Mouse (Mus musculus) layer of hippocampus, adult 11-12 months (tissue): ENCODE results near the gene Iqcd.

Experiments
- DNase-seq: peaks from one replicate; pipeline ENCODE4 v3.0.0; 2022; ENCODE audit warnings: low spot score

Iqcd gene

GRCm38 (mm10) chr5:120571056-120571740 lies 17.6 kb upstream of the Iqcd start:
- DNase-seq: no peak

DNA sequence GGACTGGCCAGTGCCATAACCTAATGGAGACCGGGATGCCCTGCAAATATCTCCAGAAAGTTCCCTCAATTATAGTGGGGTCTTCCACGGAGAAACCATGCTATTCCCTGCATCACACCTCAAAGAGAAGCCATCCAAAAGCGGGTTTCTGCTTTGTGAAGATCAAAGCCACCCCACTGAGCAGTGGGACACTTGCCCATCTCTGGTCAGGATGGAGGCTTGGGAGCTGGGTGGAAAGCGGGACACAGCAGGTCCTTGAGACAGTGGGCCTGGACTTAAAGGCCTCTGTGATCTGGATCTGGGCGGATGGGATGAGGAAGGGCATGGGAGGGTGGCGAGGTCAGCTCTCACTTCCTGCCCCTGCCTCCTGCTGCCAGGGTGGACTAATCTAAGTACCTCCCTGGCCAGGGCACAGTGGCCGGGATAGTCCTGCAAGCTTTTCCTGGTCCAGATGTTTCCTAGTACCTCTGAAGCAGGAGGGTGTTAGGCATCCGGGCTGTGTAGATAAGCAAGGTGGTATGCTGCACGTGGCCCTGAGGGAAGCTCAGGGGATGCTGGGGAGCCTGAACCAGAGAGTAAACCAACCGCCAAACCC lies 14.2 kb upstream of the Iqcd start:
- DNase-seq: no peak

DNA sequence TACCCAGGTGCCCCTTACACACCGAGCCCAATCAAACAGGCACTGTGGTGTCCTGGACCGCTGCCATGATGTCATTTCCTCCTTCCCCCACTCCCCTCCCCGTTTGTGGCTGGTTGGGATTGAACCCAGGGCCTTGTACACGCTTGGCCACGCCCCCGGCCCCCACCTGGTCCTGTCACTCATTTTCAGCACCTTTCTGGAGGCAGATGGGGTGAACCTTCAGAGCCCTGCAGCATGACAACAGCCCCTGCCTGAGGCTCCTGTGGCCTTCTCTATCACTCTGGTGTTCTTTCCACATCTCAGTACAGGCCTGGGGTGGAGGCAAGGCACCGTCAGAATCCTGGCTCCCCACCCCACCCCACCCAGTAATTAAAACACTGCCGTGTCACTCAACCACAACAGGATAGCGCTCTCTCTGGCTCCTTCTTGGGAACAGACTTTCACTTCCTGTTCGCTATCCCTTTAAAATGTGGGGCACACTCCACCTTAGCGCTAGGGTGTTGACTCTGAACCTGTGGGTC lies 12.0 kb upstream of the Iqcd start:
- no peak for DNase-seq

DNA sequence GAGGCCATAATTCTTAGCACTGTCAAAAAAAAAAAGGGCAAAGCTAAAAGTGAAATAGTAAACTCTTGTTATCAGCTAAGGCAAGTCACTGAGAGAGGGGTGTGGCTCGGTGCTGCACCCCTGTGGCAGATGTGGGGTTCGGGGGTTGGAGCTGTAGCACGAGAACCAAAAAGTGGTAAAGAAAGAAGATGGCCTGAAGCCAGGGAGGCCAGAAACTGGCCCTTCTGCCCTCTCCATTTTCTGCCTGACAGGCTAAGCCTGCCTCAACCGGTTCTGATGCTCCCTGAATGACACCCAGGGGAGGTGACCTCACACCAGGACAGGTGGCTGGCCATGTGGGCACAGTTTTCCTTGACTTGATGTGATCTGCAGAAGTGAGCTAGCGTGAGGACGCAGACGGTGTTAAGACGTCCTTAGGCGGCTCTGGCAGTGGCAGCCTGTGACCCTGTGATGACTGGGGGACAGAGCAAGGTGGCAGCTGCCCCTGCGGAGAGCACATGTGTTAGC lies 10.8 kb upstream of the Iqcd start:
- DNase-seq: no peak

GRCm38 (mm10) chr5:120578504-120579081 lies 10.2 kb upstream of the Iqcd start:
- DNase-seq: no peak

- no peak for DNase-seq
These were observed 9.5 kb upstream of the Iqcd start for GRCm38 (mm10) chr5:120579211-120579897.

GRCm38 (mm10) chr5:120579898-120580626 lies 8.8 kb upstream of the Iqcd start:
- DNase-seq: no peak

DNA sequence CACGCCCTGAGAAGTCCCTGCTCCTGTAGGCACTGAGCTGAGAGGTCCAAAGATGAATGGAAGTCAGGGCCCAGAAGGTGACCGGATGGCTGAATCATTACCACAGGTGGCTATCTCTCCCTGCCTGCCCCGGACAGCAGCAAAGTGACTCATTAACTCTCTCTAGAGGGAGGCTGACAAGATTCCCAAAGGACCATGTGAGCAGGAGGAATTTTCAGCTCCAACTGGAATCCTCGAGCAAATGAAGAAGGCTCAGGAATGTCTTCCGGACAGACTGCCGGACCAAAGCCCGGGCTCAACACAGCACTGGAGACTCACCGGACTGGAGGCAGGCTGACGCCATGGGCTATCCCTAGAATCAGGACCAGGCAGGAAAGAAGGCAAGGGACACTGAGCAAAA lies 6.8 kb upstream of the Iqcd start:
- no peak for DNase-seq

DNA sequence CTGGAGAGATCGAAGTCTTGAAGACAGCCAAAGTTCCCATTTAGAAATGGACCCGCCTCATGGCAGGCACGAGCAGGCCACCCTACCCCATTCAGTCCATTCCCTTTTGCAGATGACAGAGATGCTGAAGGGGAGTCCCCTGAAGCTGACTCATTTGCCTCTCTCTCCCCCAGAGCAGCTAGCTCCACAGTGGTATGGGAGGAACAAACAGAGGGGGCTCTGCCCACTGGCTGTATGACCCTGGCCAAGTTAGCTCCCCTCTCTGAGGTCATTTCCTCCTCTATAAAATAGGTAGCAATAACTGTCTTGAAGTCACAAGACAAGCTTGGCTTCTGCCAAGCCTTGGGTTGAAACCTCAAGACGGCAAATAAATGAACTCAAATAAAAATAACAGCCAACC lies 5.3 kb upstream of the Iqcd start:
- DNase-seq: no peak

DNA sequence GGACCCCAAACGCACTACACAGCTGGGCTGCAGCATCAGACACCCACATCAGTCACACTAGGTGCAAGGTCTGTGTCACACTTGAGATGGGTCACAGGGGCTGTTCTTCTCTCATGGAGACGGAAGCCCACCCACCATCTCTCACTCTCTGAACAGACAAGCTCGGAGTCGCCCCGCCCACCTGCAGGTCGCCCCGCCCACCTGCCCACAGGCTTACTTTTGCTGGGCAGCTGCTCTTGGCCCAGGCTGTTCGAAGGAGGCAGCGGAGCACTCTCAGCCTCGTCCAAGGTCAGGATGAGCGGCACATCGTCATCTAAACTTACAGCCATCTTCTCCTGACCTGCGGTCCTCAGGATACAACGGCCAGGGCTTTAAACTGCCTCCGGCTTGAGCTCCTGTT lies 3.8 kb upstream of the Iqcd start:
- DNase-seq: no peak

- no peak for DNase-seq
These were observed 1.8 kb upstream of the Iqcd start for GRCm38 (mm10) chr5:120586741-120587615.

DNA sequence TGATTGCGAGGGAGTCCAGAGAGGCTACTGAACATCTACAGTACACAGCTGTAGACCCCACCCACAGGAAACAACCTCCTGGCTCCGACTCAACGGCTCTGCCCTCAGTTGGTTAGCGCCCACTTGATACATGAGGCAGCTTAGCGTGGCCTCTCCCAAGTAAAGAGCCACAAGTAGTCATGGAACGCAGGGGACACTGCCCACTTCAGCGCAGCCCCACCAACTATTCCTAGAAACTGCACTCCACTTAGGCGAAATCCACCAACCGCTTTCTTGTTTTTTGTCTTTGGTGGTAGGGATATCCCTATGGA lies 1.2 kb upstream of the Iqcd start:
- DNase-seq: no peak

DNA sequence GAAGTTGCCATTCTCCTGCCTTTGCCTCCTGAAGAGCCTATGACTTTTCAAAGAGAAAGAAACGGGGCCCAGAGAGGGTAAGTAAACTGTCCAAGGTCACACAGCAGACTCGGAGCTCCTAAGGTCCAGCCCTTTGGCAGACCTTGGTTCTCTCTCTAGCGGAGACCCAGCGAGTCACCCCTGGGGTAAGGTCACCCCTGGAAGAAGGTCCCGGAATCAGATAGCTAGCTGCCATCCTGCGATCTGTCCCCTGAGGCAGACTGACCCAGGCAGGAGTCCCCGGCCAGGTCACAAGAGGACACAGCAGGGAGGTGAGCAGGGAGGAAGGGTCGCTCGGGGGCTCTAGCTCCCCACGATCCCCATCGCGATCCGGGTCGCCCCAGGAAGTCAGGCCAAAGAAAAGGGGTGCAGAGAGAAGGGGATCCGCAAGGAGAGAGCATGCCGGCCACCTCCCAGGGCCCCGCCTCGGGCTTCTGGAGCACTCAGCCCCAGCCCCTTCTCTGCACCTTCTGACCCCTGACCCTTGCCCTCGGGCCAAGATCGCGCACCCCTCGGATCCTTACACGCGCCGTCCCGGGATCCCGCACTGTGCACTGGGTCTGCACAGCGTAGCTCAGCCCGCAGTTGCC lies 762 bp upstream of the Iqcd start:
- DNase-seq: no peak

DNA sequence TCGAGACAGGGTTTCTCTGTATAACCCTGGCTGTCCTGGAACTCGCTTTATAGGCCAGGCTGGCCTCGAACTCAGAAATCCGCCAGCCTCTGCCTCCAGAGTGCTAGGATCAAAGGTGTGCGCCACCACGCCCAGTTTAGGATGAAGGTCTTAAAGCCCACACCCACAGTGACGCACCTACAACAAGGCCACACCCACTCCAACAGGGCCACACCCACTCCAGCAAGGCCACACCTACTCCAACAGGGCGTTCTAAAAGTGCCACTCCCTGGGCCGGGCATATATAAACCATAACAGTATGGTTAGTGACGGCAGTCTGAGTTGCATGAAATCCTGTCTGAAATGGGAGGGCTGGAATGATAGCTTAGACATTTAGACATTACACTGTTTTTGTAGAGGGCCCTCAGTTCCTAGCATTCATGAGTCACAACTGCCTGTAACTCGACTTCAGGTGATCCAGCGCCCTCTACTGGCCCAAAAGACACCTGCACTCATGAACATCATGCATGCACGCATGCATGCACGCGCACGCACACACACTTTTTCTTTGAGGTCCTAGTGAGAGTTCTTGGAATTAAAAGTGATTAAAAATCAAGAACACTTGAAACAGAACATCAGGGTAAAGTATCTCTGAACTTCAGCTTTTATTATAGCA lies 1.7 kb downstream of the Iqcd start:
- no peak for DNase-seq

- DNase-seq: no peak
These were observed 3.3 kb downstream of the Iqcd start for GRCm38 (mm10) chr5:120592141-120592540.

- DNase-seq: no peak
These were observed 5.7 kb downstream of the Iqcd start for GRCm38 (mm10) chr5:120594485-120594884.

DNA sequence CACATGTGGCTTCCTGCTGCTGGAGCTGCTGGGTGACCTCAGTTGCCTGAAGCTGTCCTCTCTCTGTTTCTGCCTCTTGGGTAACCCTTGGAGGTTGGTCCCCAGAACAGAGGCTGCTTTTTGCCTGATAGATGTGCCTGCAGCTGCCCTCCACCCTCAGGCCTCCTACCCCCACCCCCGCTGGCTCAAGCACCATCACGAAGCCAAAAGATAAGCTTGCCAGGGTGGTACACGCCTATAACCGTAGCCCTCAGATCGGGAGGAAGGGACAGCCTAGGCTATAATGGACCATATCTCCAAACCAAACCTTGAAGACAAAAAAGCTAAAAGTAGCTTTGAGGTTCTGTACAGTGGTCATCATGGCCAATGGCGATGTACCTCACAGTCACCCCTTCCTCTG lies 10.8 kb downstream of the Iqcd start:
- no peak for DNase-seq

DNA sequence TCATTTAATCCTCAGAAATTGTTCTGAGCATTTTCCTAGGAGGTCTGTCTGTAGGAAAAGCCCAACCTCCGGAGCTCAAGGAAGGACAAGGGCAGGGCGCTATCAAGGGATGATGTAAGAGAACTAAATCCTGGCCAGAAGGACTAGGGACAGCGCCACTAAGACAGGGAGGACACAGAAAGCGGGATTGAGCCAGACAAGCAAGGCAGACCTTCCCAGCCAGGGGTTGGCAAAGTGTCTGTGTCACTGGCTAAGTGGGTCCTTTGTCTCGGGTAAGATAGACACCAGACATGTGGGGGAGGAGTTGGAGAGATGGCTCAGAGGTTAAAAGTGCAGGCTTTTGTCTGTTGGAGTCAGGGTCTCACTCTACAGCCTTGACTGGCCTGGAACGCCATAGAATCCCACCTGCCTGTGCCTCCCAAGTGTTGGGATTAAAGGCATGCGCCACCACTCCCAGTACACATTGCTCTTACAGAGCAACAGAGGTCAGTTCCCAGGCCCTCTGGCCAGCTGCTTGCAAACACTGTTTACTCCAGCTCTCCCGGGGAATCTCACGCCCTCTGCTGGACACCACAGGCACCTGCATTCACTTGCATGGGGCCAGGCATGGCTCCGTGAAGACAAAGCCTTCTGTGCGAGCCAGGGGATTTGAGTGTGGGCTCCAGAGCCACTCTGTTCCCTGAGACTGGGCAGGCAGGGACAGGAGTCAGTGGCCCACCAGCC lies 12.3 kb downstream of the Iqcd start:
- DNase-seq: no peak

DNA sequence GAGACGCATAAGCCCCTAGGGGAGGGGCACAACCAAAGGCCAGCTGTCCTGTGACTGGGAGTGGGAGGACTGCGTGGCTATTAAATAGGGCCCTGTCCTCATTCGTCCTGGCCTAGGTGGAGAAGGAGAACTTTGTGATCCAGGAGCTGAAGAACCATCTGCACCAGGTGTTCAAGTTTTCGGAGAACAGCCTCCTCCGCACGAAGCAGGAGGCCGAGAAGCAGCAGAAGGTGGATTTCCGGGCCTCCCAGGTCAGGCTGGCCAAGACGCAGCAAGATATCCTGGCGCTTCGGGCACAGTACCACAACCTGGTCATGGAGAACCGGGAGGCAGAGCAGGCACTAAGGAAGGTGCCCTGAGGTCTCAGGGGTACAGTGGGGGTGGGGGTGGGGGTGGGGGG lies 13.4 kb downstream of the Iqcd start:
- no peak for DNase-seq

DNA sequence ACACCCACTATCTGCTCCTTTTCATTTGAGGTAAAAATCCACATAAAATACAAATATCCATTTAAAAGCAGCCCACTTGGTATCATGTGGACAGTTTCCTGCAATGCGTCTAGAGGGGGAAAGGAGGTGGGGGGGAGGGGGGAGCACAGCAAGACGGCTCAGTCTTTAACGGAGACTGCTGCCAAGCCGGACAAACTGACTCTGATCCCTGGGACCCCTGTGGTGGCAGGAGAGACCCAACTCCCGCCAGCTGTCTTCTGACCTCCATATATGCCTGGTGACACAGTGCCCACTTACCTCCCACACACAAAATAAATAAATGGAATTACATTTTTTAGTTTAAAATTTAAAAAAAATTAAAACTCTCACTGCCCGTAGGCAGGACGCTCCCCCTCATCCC lies 14.7 kb downstream of the Iqcd start:
- no peak for DNase-seq
